Mouse (Mus musculus) liver, embryonic 14.5 days (tissue): Measurements from ENCODE around the gene Cops4. TPM values are rescaled to one million over a fixed set of nuclear protein-coding genes. Genes with fewer than 3 reads are reported as not detected.
A peak's percentile ranks its signal among the peaks of the same experiment; 100 is the strongest.

ENCODE experiments used
- ATAC-seq: fragments of 200-750 bp; cut with Nextera tagmentation; 2 replicates; pipeline ENCODE4 v1.8.0; 2017; ENCODE audit warnings: moderate number of reproducible peaks, mild to moderate bottlenecking, moderate library complexity; ENCODE audit not compliant: insufficient read depth
- DNase-seq, 3 experiments: peaks; one replicate each; pipeline ENCODE4 v3.0.0-alpha.2; 2012 to 2013; ENCODE audit warnings: low read depth in 3 of 3, low spot score in 3 of 3
- H3K27ac ChIP-seq: fragments of 300-500 bp; sonication (generic); 2 replicates; pipeline ENCODE4 v1.5.1; 2014; ENCODE audit warnings: moderate library complexity, mild to moderate bottlenecking, control low read depth, inconsistent platforms
- H3K27me3 ChIP-seq: fragments of 300-500 bp; sonication (generic); 2 replicates; pipeline ENCODE4 v1.6.1; 2014; ENCODE audit warnings: mild to moderate bottlenecking, low read length, moderate library complexity; ENCODE audit not compliant: control insufficient read depth, insufficient read depth
- H3K36me3 ChIP-seq: fragments of 300-500 bp; sonication (generic); replicated peaks from 2 replicates; pipeline ENCODE4 v1.6.1; 2014; ENCODE audit warnings: low read depth; ENCODE audit not compliant: control insufficient read depth, insufficient read depth
- H3K4me1 ChIP-seq, 2 experiments: fragments of 200-500 bp in 1 of 2; fragments of 300-500 bp in 1 of 2; sonication (generic) in 1 of 2; replicated peaks; 2 replicates each; pipeline ENCODE4 v1.6.1; 2012 to 2014; ENCODE audit warnings: antibody characterized with exemption in 1 of 2, inconsistent platforms in 1 of 2, low read length in 1 of 2; ENCODE audit not compliant: control insufficient read depth in 2 of 2, insufficient read depth in 2 of 2
- H3K4me2 ChIP-seq: fragments of 300-500 bp; sonication (generic); 2 replicates; pipeline ENCODE4 v1.6.1; 2014; ENCODE audit warnings: low read depth, mild to moderate bottlenecking, control low read depth, moderate library complexity
- H3K4me3 ChIP-seq, 2 experiments: fragments of 200-500 bp in 1 of 2; fragments of 300-500 bp in 1 of 2; sonication (generic) in 1 of 2; 2 replicates each; pipeline ENCODE4 v1.5.1; 2012 to 2014; ENCODE audit warnings: low read depth in 2 of 2, low read length in 2 of 2, mild to moderate bottlenecking in 2 of 2, control low read depth in 1 of 2, inconsistent platforms in 1 of 2, moderate library complexity in 1 of 2; ENCODE audit not compliant: insufficient read depth in 1 of 2
- H3K9ac ChIP-seq: fragments of 300-500 bp; sonication (generic); replicated peaks from 2 replicates; pipeline ENCODE4 v1.6.1; 2014; ENCODE audit warnings: mild to moderate bottlenecking, control low read depth, moderate library complexity
- H3K9me3 ChIP-seq: fragments of 300-500 bp; sonication (generic); 2 replicates; pipeline ENCODE4 v1.6.1; 2016; ENCODE audit warnings: low read length, mixed read lengths; ENCODE audit not compliant: control insufficient read depth
- CTCF ChIP-seq: IDR thresholded peaks from 2 replicates; pipeline ENCODE4 v1.5.1; 2016; ENCODE audit warnings: antibody characterized with exemption, low read depth, control low read depth
- EP300 ChIP-seq: IDR thresholded peaks from 2 replicates; pipeline ENCODE4 v1.6.1; 2016; ENCODE audit warnings: antibody characterized with exemption, low read depth
- WGBS: fragments of 180-500 bp; shearing (Covaris S2); extraction: QIAGEN DNeasy Blood & Tissue Kit; methylation state at CpG from one replicate; pipeline ENCODE4 v1.1.7; 2014; ENCODE audit not compliant: insufficient replicate concordance; 5-methylcytosine and 5-hydroxymethylcytosine counted together
- polyA plus RNA-seq, 2 experiments: library from polyadenylated mRNA; depleted of rRNA in 1 of 2; stranded (reverse) in 1 of 2; unstranded in 1 of 2; fragments of >200 nt; fragmentation: Nextera tagmentation in 1 of 2; extraction: Ambion mirVana in 1 of 2; gene quantifications; 2 replicates each; pipeline versions ENCODE4 v1.2.1 to v1.2.3; 2012 to 2014

Cops4 gene
- polyA plus RNA-seq, 2 experiments, result 28.2 to 70.9 TPM

DNA sequence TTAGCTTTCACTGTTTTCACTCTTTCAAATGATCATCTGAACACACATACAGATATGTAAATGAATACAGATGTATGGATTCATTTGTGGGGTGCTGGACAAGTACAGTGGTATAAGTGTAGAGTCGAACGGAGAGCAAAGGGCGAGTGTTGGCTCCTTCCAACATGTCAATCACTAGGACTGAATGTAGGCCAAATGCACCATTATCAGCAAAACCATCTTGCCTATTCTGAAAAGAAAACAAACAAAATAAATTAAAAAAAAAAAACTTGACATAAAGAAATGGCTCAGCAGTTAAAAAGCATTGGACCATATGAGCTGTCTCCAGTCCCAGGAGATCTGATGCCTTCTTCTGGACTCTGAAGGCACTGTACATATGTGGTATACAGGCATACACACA, 29.9 kb upstream of the Cops4 start:
- peaks cover 0 to 3% of the 10 kb centered on the region in 2 experiments; a peak in 3 of 4 replicates for H3K4me1 ChIP-seq
- no peak overlapping the region for H3K9ac ChIP-seq
- no peak overlapping the region for H3K4me2 ChIP-seq
- WGBS, result 83% methylated on average over 3 of the region's 3 CpGs
- H3K36me3 ChIP-seq, result peaks cover 7% of the 10 kb centered on the region
- ATAC-seq (no peak), DNase-seq (no peak)
- H3K27ac ChIP-seq, result no peak overlapping the region
- TF ChIP-seq CTCF (no peak), EP300 (no peak)
- no peaks in the 10 kb centered on the region for H3K9me3 ChIP-seq
- H3K4me3 ChIP-seq, result no peak overlapping the region
- H3K27me3 ChIP-seq, result no peaks in the 10 kb centered on the region

DNA sequence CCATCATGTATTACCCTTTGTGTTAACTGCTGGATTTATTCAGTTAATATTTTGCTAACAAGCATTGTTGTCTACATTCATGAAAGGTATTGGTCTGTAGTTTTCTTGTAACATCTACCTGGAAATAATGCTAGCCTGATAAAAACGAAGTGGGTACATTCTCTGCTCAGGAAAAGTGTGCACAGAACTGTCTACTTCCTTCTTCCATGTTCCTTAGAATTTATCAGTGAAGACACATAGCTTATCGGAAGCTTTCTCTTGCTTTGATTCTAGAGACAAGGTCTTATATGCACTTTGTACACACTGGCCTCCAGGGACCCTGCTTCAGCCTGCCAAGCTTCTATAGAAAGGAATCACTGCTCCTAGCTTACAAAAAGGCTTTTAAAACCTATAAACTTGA, 28.8 kb upstream of the Cops4 start:
- Histone ChIP-seq H3K27me3 (no peaks in the 10 kb centered on the region), H3K27ac (no peak overlapping the region), H3K4me2 (no peak overlapping the region), H3K4me1 (peaks cover 0 to 3% of the 10 kb centered on the region in 2 experiments; a peak in 3 of 4 replicates), H3K4me3 (no peak overlapping the region), H3K9ac (no peak overlapping the region), H3K9me3 (no peaks in the 10 kb centered on the region), H3K36me3 (peaks cover 7% of the 10 kb centered on the region)
- DNase-seq (no peak), ATAC-seq (no peak)
- WGBS, result 26% methylated on average over 2 of the region's 2 CpGs
- no peak for TF ChIP-seq EP300
- no peak for TF ChIP-seq CTCF

DNA sequence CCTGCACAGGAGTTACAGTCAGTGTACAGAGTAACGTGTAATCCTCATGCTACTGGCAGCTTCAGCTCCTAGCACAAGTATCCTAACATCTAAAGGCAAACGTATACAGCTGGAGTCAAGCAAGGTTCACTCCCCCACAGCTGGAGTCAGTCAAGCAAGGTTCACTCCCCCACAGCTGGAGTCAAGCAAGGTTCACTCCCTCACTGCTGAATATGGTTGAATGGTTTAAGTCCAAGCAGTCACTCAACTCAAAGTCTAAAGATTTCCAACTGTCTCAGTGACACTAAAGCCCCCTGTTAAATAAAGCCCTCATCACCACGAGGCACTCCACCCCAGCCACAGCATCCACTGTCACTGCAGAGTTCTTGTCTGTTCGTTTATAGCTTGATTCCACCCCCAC, 26.4 kb upstream of the Cops4 start:
- Histone ChIP-seq H3K27ac (no peak overlapping the region), H3K9ac (no peak overlapping the region), H3K36me3 (peaks cover 3% of the 10 kb centered on the region; the same call in 1 of the 2 replicates), H3K4me3 (no peak overlapping the region), H3K4me2 (no peak overlapping the region), H3K27me3 (no peaks in the 10 kb centered on the region), H3K9me3 (no peaks in the 10 kb centered on the region), H3K4me1 (peaks cover 0 to 6% of the 10 kb centered on the region in 2 experiments; a peak in 3 of 4 replicates)
- DNase-seq, result no peak
- WGBS, result 59% methylated on average over 4 of the region's 4 CpGs
- no peak for ATAC-seq
- TF ChIP-seq CTCF (no peak), EP300 (no peak)

DNA sequence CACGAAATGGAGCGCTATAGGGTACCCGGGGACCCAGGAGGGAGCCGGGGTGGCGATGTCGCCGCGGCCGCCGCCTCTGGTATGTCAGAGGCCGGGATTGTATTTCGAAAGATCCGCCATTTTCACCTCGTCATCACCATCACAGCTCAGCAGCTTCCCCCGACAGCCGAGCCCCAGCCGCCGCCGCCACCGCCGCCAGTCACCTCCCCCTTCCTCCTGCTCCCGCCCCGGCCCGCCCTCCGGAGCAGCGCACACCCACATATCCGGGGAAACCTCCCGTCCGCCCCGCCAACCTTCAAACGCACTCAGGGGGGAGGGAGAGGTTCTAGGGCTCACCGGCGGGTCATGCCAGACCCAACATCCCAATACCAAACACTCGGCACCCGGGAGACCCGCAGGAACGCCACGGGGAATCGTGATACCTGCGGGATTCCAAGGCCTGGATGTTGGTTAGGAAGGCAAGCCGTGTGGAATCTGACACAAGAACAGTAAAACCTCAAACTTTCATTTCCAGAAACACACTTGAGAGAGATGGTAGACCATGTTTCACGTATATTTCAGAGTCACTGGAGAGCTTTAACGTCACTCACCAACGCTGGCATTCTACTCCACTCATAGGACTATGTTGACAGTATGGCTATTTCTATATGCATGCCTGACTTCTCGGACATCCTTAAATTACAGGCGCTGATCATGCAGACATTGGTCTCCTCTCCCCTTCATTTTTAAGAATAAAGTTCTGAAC, 19.5 kb upstream of the Cops4 start:
- H3K9ac ChIP-seq, result peak overlapping the region; percentile 96
- DNase-seq, result peak; percentile 75 to 80 (median 78)
- ATAC-seq, result peak; percentile 80
- H3K4me3 ChIP-seq, result peak overlapping the region; percentile 92
- H3K36me3 ChIP-seq, result no peaks in the 10 kb centered on the region
- peak overlapping the region; percentile 91 for H3K4me2 ChIP-seq
- TF ChIP-seq CTCF (no peak), EP300 (no peak)
- no peaks in the 10 kb centered on the region for H3K9me3 ChIP-seq
- peaks cover 13 to 18% of the 10 kb centered on the region in 2 experiments for H3K4me1 ChIP-seq
- H3K27ac ChIP-seq, result peak overlapping the region; percentile 96
- H3K27me3 ChIP-seq, result no peaks in the 10 kb centered on the region
- under 1% methylated on average over 46 of the region's 46 CpGs for WGBS

DNA sequence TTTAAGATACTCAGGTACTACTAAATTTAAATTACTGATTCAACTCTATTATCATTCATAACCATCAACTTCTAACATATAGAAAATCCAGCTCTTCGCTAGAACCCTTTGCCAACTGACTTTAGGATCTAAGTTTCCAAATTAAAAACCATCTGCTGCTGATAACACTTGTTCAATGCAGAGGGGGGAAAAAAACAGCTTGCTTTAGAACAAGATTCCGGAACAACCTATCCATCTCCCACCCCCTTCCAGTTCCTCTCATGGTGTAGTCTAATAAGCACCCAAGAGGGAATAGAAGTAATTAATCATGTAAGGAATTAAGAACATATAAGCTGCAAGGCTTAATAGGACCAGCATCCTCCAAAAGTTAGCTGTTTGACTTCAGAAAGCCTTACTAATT, 18.9 kb upstream of the Cops4 start:
- H3K4me1 ChIP-seq, result peaks cover 13 to 18% of the 10 kb centered on the region in 2 experiments
- H3K27ac ChIP-seq, result peak overlapping the region; percentile 96
- ATAC-seq (no peak), DNase-seq (no peak)
- WGBS, result 5% methylated on average over 2 of the region's 2 CpGs
- TF ChIP-seq CTCF (no peak), EP300 (no peak)
- peak overlapping the region; percentile 92 for H3K4me3 ChIP-seq
- peak overlapping the region; percentile 91 for H3K4me2 ChIP-seq
- peak overlapping the region; percentile 96 for H3K9ac ChIP-seq
- H3K9me3 ChIP-seq, result no peaks in the 10 kb centered on the region
- no peaks in the 10 kb centered on the region for H3K36me3 ChIP-seq
- H3K27me3 ChIP-seq, result no peaks in the 10 kb centered on the region
